Mouse (Mus musculus) activated CD4-positive, CD25-positive, alpha-beta regulatory T cell (primary cell): ENCODE measurements around the gene Lelp1. TPM values are rescaled to one million over a fixed set of nuclear protein-coding genes. Genes with fewer than 3 reads are reported as not detected.

Source experiments
- polyA plus RNA-seq, 2 experiments: library from polyadenylated mRNA; unstranded; fragments of 100-300 nt; shearing (Covaris generic); gene quantifications; one replicate each; pipeline ENCODE4 v1.2.1; 2017

Lelp1 gene
- polyA plus RNA-seq, result not detected

GRCm38 (mm10) chr3:92142644-92143043 is at the start of gene Lelp1:
Gene Lelp1 (minus strand): TSS chr3:92142744.

GRCm38 (mm10) chr3:92123847-92124246 is 18.7 kb downstream of the Lelp1 start, which contains the start of gene Prr9:
Gene Prr9 (minus strand): TSS chr3:92123947.

Other genes with a start within 250 kb of the Lelp1 start
- gene Pglyrp3, start 128.2 kb downstream of the Lelp1 start, polyA plus RNA-seq, result under 1 TPM in 1 of 2 experiments, not detected in 1; 0.16 TPM
- gene Lor, start 59.6 kb downstream of the Lelp1 start, polyA plus RNA-seq, result not detected
- 1 to 10 TPM in 1 of 2 experiments, not detected in 1; 1.1 TPM for gene Prr9, start 18.8 kb downstream of the Lelp1 start, polyA plus RNA-seq
- not detected for gene Sprr2a1, start 73.1 kb upstream of the Lelp1 start, polyA plus RNA-seq
- not detected for gene Sprr2a2, start 73.2 kb upstream of the Lelp1 start, polyA plus RNA-seq
- gene Sprr2a3, start 142.7 kb upstream of the Lelp1 start, polyA plus RNA-seq, result not detected
- gene Sprr2b, start 173.9 kb upstream of the Lelp1 start, polyA plus RNA-seq, result not detected
- not detected for gene Sprr2d, start 196.4 kb upstream of the Lelp1 start, polyA plus RNA-seq
- gene Sprr2e, start 209.4 kb upstream of the Lelp1 start, polyA plus RNA-seq, result under 1 TPM in 1 of 2 experiments, not detected in 1; 0.35 TPM
- not detected for gene Sprr2f, start 222.4 kb upstream of the Lelp1 start, polyA plus RNA-seq
- gene Sprr2h, start 242.9 kb upstream of the Lelp1 start, polyA plus RNA-seq, result not detected